Mouse (Mus musculus) heart, embryonic 11.5 days (tissue): ENCODE measurements at regions not wholly inside any gene's neighbourhood (a gene's known extent, or its start where the extent isn't known, plus 50 kb on each side); places are given as distances from the start of the nearest gene placed in this dataset.

ENCODE experiments used
- ATAC-seq: fragments of 200-750 bp; cut with Nextera tagmentation; replicated peaks from 2 replicates; pipeline ENCODE4 v1.8.0; 2017; ENCODE audit warnings: moderate library complexity; ENCODE audit not compliant: insufficient number of reproducible peaks, low FRiP score, low TSS enrichment
- H3K27ac ChIP-seq: fragments of 300-500 bp; sonication (generic); 2 replicates; pipeline ENCODE4 v1.5.1; 2014; ENCODE audit warnings: mild to moderate bottlenecking, low read depth, low read length
- H3K27me3 ChIP-seq: fragments of 300-500 bp; sonication (generic); 2 replicates; pipeline ENCODE4 v1.6.1; 2014; ENCODE audit warnings: mild to moderate bottlenecking, low read length, mixed read lengths; ENCODE audit not compliant: control insufficient read depth, insufficient read depth
- H3K36me3 ChIP-seq: fragments of 300-500 bp; sonication (generic); 2 replicates; pipeline ENCODE4 v1.6.1; 2014; ENCODE audit warnings: mild to moderate bottlenecking, low read length, moderate library complexity, mixed read lengths; ENCODE audit not compliant: control insufficient read depth, insufficient read depth
- H3K4me1 ChIP-seq: fragments of 300-500 bp; sonication (generic); 2 replicates; pipeline ENCODE4 v1.6.1; 2014; ENCODE audit warnings: low read length; ENCODE audit not compliant: control insufficient read depth, insufficient read depth
- H3K4me2 ChIP-seq: fragments of 300-500 bp; sonication (generic); 2 replicates; pipeline ENCODE4 v1.6.1; 2014; ENCODE audit warnings: mild to moderate bottlenecking, moderate library complexity
- H3K4me3 ChIP-seq: fragments of 300-500 bp; sonication (generic); 2 replicates; pipeline ENCODE4 v1.5.1; 2014; ENCODE audit warnings: low read depth, low read length
- H3K9ac ChIP-seq: fragments of 300-500 bp; sonication (generic); 2 replicates; pipeline ENCODE4 v1.6.1; 2014; ENCODE audit warnings: mild to moderate bottlenecking, low read depth, low read length, moderate library complexity
- H3K9me3 ChIP-seq: fragments of 300-500 bp; sonication (generic); replicated peaks from 2 replicates; pipeline ENCODE4 v1.6.1; 2016; ENCODE audit warnings: low read length; ENCODE audit not compliant: control insufficient read depth
- WGBS: fragments of 180-500 bp; shearing (Covaris S2); extraction: QIAGEN DNeasy Blood & Tissue Kit; methylation state at CpG from one replicate; pipeline ENCODE4 v1.1.7; 2014; ENCODE audit not compliant: insufficient replicate concordance; 5-methylcytosine and 5-hydroxymethylcytosine counted together

DNA sequence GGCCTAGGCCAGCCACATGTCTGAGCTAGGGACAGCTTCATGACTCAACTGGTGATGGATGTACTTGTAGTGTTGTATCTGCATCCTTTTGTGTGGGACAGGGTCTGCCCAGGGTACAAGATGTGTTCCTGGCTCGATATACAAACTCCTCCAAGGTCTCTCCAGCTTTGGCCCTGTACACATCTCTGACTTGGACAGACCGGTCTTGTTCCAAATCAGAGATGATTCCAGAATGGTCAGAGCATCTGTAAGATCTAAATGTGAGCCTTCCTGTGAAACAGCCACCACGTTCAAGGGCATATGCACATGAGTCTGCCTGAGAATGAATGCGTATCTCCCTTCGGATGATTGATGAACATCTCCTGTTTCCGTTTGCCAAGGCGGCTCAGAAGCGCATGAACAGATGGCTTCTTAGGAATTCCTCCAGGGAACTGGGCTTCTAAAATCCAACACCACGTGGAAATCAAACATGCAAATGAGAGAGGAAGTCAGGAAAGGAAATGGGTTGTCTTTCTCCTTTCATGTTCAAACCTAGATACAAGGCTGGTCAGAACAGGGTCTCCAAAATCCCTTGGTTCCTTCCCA is 172.7 kb upstream of the Fstl4 start:
- H3K27me3 ChIP-seq = no peaks in the 10 kb centered on the region
- H3K4me2 ChIP-seq = no peak overlapping the region
- no peak for ATAC-seq
- H3K36me3 ChIP-seq = no peaks in the 10 kb centered on the region
- WGBS = 74% methylated on average over 9 of the region's 9 CpGs
- no peak overlapping the region for H3K4me3 ChIP-seq
- H3K9me3 ChIP-seq = 0 out of 2 replicates have a peak, but pooled peaks cover 2% of the 10 kb centered on the region
- H3K9ac ChIP-seq = no peak overlapping the region
- H3K27ac ChIP-seq = no peak overlapping the region
- no peaks in the 10 kb centered on the region for H3K4me1 ChIP-seq

GRCm38 (mm10) chr11:52594092-52594491 is 170.3 kb upstream of the Fstl4 start:
- H3K27ac ChIP-seq = no peak overlapping the region
- no peak for ATAC-seq
- H3K9me3 ChIP-seq = 0 out of 2 replicates have a peak, but pooled peaks cover 2% of the 10 kb centered on the region
- no peak overlapping the region for H3K4me2 ChIP-seq
- no peaks in the 10 kb centered on the region for H3K4me1 ChIP-seq
- 78% methylated on average over 4 of the region's 4 CpGs for WGBS
- no peaks in the 10 kb centered on the region for H3K27me3 ChIP-seq
- H3K4me3 ChIP-seq = no peak overlapping the region
- no peaks in the 10 kb centered on the region for H3K36me3 ChIP-seq
- H3K9ac ChIP-seq = no peak overlapping the region

DNA sequence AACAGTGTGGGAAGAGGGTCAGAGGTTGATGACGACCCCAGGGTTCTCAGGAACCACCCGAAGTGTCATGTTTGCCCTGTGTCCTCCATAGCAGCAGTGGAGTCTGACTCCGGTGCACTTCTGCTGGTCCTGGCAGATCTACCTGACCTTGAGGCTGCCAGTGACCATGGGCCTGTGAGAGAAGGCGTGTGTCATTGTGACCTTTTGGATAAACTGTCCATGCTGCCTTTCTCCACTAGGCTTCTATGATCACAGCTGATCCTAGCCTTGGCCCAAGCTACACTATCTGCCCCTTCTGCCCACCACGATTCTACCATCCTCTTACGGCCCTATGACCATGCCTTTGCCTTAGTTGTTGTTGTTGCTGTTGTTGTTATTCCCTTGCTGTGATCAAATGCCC is 163.2 kb upstream of the Fstl4 start:
- Histone ChIP-seq H3K4me2 (no peak overlapping the region), H3K27me3 (no peaks in the 10 kb centered on the region), H3K4me3 (no peak overlapping the region), H3K4me1 (no peaks in the 10 kb centered on the region), H3K36me3 (no peaks in the 10 kb centered on the region), H3K9me3 (no peaks in the 10 kb centered on the region), H3K9ac (no peak overlapping the region), H3K27ac (no peak overlapping the region)
- ATAC-seq = no peak
- WGBS = 81% methylated on average over 6 of the region's 6 CpGs

GRCm38 (mm10) chr11:52602061-52602561 is 162.3 kb upstream of the Fstl4 start:
- 71% methylated on average over 15 of the region's 15 CpGs for WGBS
- no peak for ATAC-seq
- H3K4me1 ChIP-seq = no peaks in the 10 kb centered on the region

DNA sequence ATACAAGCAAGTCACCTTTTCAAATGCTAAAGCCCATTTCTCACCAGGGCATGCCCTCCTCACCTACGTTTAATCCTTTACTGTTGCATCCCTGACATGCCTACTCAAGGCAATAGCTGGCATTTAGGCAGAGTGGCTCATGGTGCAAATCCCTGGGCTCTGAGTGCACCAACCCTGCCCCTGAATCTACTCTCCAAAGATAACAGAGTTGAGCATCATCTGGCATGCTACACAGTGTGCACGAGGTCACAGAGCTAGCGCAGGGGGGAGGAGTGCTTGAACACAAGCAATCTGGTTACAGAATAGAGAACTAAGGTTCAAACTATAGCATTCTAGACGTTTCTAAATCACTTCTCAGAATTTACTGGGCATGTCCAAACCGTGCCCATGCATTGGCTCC is 161.6 kb upstream of the Fstl4 start:
- H3K27me3 ChIP-seq = no peaks in the 10 kb centered on the region
- H3K36me3 ChIP-seq = no peaks in the 10 kb centered on the region
- no peak overlapping the region for H3K27ac ChIP-seq
- no peak overlapping the region for H3K4me3 ChIP-seq
- no peak for ATAC-seq
- no peak overlapping the region for H3K4me2 ChIP-seq
- WGBS = 66% methylated on average over 5 of the region's 5 CpGs
- H3K9ac ChIP-seq = no peak overlapping the region
- no peaks in the 10 kb centered on the region for H3K9me3 ChIP-seq
- no peaks in the 10 kb centered on the region for H3K4me1 ChIP-seq

More at GRCm38 (mm10) chr11:52602061-52602561, 162.3 kb upstream of the Fstl4 start:
- H3K27ac ChIP-seq = no peak overlapping the region
- no peaks in the 10 kb centered on the region for H3K27me3 ChIP-seq
- no peaks in the 10 kb centered on the region for H3K36me3 ChIP-seq
- no peaks in the 10 kb centered on the region for H3K9me3 ChIP-seq
- no peak overlapping the region for H3K4me3 ChIP-seq
- H3K9ac ChIP-seq = no peak overlapping the region
- no peak overlapping the region for H3K4me2 ChIP-seq

GRCm38 (mm10) chr11:52610681-52611165 is 153.7 kb upstream of the Fstl4 start:
- no peak overlapping the region for H3K9ac ChIP-seq
- ATAC-seq = no peak
- 0 out of 2 replicates have a peak, but pooled peaks cover 2% of the 10 kb centered on the region for H3K9me3 ChIP-seq
- no peaks in the 10 kb centered on the region for H3K36me3 ChIP-seq
- H3K27ac ChIP-seq = no peak overlapping the region
- H3K4me3 ChIP-seq = no peak overlapping the region
- H3K4me1 ChIP-seq = no peaks in the 10 kb centered on the region
- no peak overlapping the region for H3K4me2 ChIP-seq
- H3K27me3 ChIP-seq = no peaks in the 10 kb centered on the region
- WGBS = 92% methylated on average over 1 of the region's 1 CpGs

DNA sequence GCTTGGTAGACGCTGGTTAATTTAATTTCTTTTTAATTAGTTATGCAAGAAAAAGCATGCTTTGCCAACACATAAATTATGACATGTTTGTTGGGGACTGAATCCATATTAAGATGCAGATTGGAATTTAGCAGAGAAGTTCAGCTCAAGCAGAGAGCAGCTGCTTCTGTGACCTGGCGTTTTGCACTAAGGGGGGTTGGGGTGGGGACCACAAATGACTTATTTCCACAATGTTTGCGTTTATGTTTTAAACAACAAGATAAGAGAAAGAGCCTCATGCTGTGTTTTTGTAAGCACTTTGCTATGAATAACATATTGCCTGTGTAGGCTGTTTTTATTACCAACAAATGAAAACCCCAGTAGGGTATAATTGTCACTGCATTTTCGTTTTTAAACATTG is 148.8 kb upstream of the Fstl4 start:
- H3K4me2 ChIP-seq = no peak overlapping the region
- no peaks in the 10 kb centered on the region for H3K27me3 ChIP-seq
- H3K9me3 ChIP-seq = no peaks in the 10 kb centered on the region
- no peaks in the 10 kb centered on the region for H3K36me3 ChIP-seq
- H3K4me3 ChIP-seq = no peak overlapping the region
- 67% methylated on average over 4 of the region's 4 CpGs for WGBS
- ATAC-seq = no peak
- no peaks in the 10 kb centered on the region for H3K4me1 ChIP-seq
- no peak overlapping the region for H3K9ac ChIP-seq
- no peak overlapping the region for H3K27ac ChIP-seq

GRCm38 (mm10) chr11:52618646-52619045 is 145.8 kb upstream of the Fstl4 start:
- Histone ChIP-seq H3K4me3 (no peak overlapping the region), H3K4me1 (no peaks in the 10 kb centered on the region), H3K36me3 (no peaks in the 10 kb centered on the region), H3K27me3 (no peaks in the 10 kb centered on the region), H3K4me2 (no peak overlapping the region), H3K9me3 (no peaks in the 10 kb centered on the region), H3K27ac (no peak overlapping the region), H3K9ac (no peak overlapping the region)
- 65% methylated on average over 9 of the region's 9 CpGs for WGBS
- no peak for ATAC-seq

DNA sequence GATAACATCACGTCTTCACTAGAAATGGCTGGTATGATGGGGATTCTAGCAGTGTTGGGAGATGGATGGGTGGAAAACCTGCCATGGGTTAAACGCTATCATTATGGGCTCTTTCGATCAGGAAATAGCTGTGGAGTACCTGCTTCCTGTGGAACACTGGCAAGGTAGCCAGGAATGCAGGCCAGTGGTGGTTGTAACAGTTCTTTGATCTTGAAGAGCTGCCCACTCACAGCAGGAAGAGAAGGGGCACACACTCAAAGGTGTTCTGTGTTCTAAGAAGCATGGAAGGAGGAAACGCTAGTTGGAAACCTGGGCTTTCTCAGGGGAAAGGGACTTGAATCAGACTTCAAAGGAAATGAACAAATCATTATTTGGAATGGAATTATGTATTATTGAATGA is 141.6 kb upstream of the Fstl4 start:
- no peaks in the 10 kb centered on the region for H3K27me3 ChIP-seq
- WGBS = 68% methylated on average over 4 of the region's 4 CpGs
- H3K9me3 ChIP-seq = no peaks in the 10 kb centered on the region
- no peak overlapping the region for H3K4me2 ChIP-seq
- no peaks in the 10 kb centered on the region for H3K4me1 ChIP-seq
- ATAC-seq = no peak
- no peak overlapping the region for H3K27ac ChIP-seq
- no peak overlapping the region for H3K9ac ChIP-seq
- H3K4me3 ChIP-seq = no peak overlapping the region
- no peaks in the 10 kb centered on the region for H3K36me3 ChIP-seq
